Mouse (Mus musculus) layer of hippocampus, adult 18-20 months (tissue): ENCODE results near the gene Gm17019. TPM values are rescaled to one million over a fixed set of nuclear protein-coding genes. Genes with fewer than 3 reads are reported as not detected.
"Not testable (repeated sequence)": the region's sequence is repeated elsewhere in the genome, so short reads cannot be mapped to it uniquely, and the experiment has no call there.

Source experiments
- DNase-seq, 2 experiments: peaks; one replicate each; pipeline ENCODE4 v3.0.0; 2022; ENCODE audit warnings: low spot score in 2 of 2
- total RNA-seq, 2 experiments: library from RNA; stranded (reverse); gene quantifications; 2 replicates each; pipeline ENCODE4 v1.2.3; 2021

Gene Gm17019
- total RNA-seq, 2 experiments from 2014 or later, result not detected

DNA sequence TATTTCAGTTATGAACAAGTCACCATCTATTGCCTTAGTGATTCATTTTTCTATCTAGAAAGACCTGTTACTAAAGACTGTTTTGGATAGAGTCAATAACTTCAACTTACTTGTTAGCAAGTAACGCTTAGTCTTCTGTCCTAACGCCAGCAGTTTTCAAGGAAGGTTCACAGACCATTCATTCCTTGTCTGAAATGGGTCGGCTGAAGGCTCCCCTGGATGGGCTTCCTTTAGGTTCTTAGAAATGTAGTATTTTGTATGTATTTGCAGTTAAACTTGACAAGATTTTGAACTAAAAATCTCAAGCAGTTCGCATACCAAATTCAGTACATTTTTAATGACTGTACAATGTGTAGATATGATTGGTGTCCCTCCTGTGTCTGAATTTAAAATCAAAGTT lies 35.2 kb downstream of the Gm17019 start:
- DNase-seq, result not testable (repeated sequence)

DNA sequence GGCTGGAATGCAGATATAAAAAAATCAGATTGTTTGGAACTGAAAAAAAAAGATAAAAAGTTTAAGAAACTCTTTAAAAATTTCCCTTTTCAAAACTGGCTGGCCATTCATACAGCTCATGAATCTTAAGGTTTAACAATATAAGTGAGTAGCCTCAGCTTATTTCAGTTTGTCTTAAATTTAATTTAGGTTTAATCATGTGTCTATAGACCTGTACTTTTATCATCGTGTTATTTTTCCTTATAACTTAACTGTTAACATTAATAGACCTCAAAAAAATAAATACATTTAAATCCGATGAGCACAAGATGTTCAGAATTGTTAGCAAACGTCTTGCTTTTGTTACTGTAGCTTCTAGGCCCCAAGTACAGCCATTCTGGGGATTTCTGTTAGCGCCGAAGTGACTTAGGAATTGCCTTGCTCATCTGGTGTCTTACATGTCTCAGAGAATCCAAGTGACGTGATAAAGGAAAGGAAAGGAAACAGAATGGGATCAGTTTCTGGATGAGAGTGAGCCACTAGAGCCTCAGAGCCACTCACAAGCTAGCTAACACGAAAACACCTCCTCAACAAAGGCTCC lies 36.0 kb downstream of the Gm17019 start:
- not testable (repeated sequence) for DNase-seq

DNA sequence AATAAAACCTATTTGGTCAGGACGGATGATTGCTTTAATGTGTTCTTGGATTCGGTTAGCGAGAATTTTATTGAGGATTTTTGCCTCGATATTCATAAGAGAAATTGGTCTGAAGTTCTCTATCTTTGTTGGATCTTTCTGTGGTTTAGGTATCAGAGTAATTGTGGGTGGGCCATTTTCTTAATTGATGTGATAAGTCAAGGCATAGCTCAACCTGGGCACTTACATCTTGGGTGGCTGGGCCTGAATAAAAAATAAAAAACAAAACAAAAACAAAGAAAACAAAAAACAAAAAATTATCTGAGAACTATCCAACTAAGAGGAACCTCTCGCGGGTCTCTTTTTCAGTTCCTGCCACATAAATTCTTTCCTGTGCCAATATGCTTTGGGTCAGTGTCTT lies 38.7 kb downstream of the Gm17019 start:
- not testable (repeated sequence) for DNase-seq

DNA sequence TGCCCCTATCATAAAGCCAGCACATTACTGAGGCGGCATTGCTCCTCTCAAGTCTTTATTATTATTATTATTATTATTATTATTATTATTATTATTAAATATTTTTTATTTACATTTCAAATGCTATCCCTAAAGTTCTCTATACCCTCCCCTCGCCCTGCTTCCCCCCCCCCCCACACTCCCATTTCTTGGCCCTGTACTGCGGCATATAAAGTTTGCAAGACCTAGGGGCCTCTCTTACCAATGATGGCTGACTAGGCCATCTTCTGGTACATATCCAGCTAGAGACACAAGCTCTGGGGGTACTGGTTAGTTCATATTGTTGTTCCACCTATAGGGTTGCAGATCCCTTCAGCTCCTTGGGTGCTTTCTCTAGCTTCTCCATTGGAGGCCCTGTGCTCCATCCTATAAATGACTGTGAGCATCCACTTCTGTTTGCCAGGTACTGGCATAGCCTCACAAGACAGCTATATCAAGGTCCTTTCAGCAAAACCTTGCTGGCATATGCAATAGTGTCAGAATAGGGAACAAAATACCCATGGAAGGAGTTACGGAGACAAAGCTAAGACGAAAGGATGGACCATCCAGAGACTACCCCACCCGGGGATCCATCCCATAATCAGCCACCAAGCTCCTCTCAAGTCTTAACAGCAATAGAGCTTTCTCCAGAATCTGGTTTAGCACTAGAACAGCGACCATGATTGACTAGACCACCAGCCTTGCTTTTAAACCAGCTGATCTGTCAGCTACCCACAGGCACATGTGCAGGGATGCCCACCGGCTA lies 42.2 kb downstream of the Gm17019 start:
- not testable (repeated sequence) for DNase-seq

DNA sequence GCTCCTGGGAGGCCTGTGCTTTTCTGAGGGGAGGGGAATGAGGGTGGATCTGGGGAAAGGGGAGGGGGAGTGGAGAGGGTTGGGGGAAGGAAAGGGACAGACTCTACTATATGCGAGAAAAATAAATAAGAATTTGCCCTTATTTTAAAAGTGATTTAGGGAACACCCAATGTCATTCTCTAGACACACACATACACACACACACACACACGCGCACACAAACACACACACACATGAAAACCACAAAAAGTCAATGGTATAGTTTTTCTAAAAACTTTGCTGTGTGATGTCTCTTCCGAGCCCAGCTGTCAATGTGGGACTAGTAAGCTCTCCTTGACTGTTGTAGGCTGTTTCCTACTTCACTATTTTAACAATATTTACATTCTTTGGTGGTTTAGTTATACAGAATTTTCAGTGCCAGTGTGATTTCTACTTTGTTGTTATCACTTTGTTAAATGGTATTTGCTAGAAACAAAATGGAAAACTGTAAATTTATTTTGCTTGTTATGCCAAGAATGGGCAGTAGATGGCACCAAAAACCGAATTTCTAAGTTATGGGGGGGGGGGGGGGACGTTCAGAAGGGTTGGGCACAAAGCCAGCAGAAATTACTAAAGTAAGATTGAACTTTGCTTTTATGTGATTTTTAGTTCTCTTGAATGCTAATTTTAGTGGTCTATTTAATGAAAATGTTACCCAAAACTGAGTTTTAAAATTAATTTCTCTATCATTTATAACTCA lies 46.0 kb downstream of the Gm17019 start:
- DNase-seq, result not testable (repeated sequence)

Other genes starting within 250 kb of the Gm17019 start
- gene Gm9758, start 118.1 kb downstream of the Gm17019 start, total RNA-seq, result not detected
- gene Speer4e, start 94.6 kb downstream of the Gm17019 start, total RNA-seq, result not detected
- gene Gm10354, start 54.1 kb downstream of the Gm17019 start, total RNA-seq, result not detected